Mouse (Mus musculus) hindbrain, postnatal 0 days (tissue): ENCODE measurements around the gene Chid1. TPM values are rescaled to one million over a fixed set of nuclear protein-coding genes. Genes with fewer than 3 reads are reported as not detected.

Experiments
- ATAC-seq: fragments of 200-750 bp; cut with Nextera tagmentation; 2 replicates; pipeline ENCODE4 v1.8.0; 2017; ENCODE audit warnings: mild to moderate bottlenecking, moderate TSS enrichment, moderate library complexity
- DNase-seq: peaks from one replicate; pipeline ENCODE4 v3.0.0-alpha.2; 2015; ENCODE audit warnings: low spot score
- H3K27ac ChIP-seq: fragments of 300-500 bp; sonication (generic); 2 replicates; pipeline ENCODE4 v1.5.1; 2014; ENCODE audit warnings: mild to moderate bottlenecking
- H3K27me3 ChIP-seq: fragments of 300-500 bp; sonication (generic); 2 replicates; pipeline ENCODE4 v1.6.1; 2014; ENCODE audit warnings: low read length, mixed read lengths; ENCODE audit not compliant: insufficient read depth
- H3K36me3 ChIP-seq: fragments of 300-500 bp; sonication (generic); 2 replicates; pipeline ENCODE4 v1.6.1; 2014; ENCODE audit warnings: low read length, mixed read lengths; ENCODE audit not compliant: insufficient read depth
- H3K4me1 ChIP-seq: fragments of 300-500 bp; sonication (generic); 2 replicates; pipeline ENCODE4 v1.6.1; 2014; ENCODE audit warnings: antibody characterized with exemption, low read length, mixed read lengths; ENCODE audit not compliant: insufficient read depth
- H3K4me2 ChIP-seq: fragments of 300-500 bp; sonication (generic); 2 replicates; pipeline ENCODE4 v1.6.1; 2014; ENCODE audit warnings: low read depth, mild to moderate bottlenecking, low read length, moderate library complexity, mixed read lengths
- H3K4me3 ChIP-seq: fragments of 300-500 bp; sonication (generic); 2 replicates; pipeline ENCODE4 v1.5.1; 2014; ENCODE audit warnings: low read length
- H3K9ac ChIP-seq: fragments of 300-500 bp; sonication (generic); replicated peaks from 2 replicates; pipeline ENCODE4 v1.6.1; 2014; ENCODE audit warnings: mild to moderate bottlenecking, low read length, moderate library complexity, mixed read lengths
- H3K9me3 ChIP-seq: fragments of 300-500 bp; sonication (generic); 2 replicates; pipeline ENCODE4 v1.6.1; 2016; ENCODE audit warnings: low read length, mixed read lengths
- CTCF ChIP-seq: IDR thresholded peaks from 2 replicates; pipeline ENCODE4 v1.5.1; 2016; ENCODE audit warnings: antibody characterized with exemption, control low read depth, low read depth
- WGBS: fragments of 180-500 bp; shearing (Covaris S2); extraction: QIAGEN DNeasy Blood & Tissue Kit; methylation state at CpG from one replicate; pipeline ENCODE4 v1.1.7; 2014; 5-methylcytosine and 5-hydroxymethylcytosine counted together
- polyA plus RNA-seq: library from polyadenylated mRNA; unstranded; fragments of >200 nt; fragmentation: Nextera tagmentation; extraction: Ambion mirVana; gene quantifications from 2 replicates; pipeline ENCODE4 v1.2.1, GENCODE M21; 2015
- total RNA-seq: library from RNA; depleted of rRNA; stranded (reverse); fragments of >200 nt; gene quantifications from 2 replicates; pipeline ENCODE4 v1.2.3, GENCODE M21; 2014

Chid1 gene
- total and polyA plus RNA-seq, 2 experiments from 2014 or later = 47.8 to 55.2 TPM

- Histone ChIP-seq H3K4me3 (no peak overlapping the region), H3K27ac (no peak overlapping the region), H3K9ac (no peak overlapping the region), H3K27me3 (no peaks in the 10 kb centered on the region), H3K4me2 (no peak overlapping the region), H3K9me3 (no peaks in the 10 kb centered on the region), H3K36me3 (no peaks in the 10 kb centered on the region), H3K4me1 (no peaks in the 10 kb centered on the region)
- no peak for DNase-seq
- WGBS = 100% methylated on average over 2 of the region's 2 CpGs
- ATAC-seq = no peak
- no peak for TF ChIP-seq CTCF
Measured at GRCm38 (mm10) chr7:141578943-141579342, 39.3 kb upstream of the Chid1 start.

GRCm38 (mm10) chr7:141578511-141578910 is 38.9 kb upstream of the Chid1 start:
- Histone ChIP-seq H3K36me3 (no peaks in the 10 kb centered on the region), H3K9ac (no peak overlapping the region), H3K4me3 (no peak overlapping the region), H3K27ac (no peak overlapping the region), H3K4me2 (no peak overlapping the region), H3K9me3 (no peaks in the 10 kb centered on the region), H3K27me3 (no peaks in the 10 kb centered on the region), H3K4me1 (no peaks in the 10 kb centered on the region)
- ATAC-seq (no peak), DNase-seq (no peak)
- 96% methylated on average over 1 of the region's 1 CpGs for WGBS
- no peak for TF ChIP-seq CTCF

GRCm38 (mm10) chr7:141577801-141578200 is 38.1 kb upstream of the Chid1 start:
- Histone ChIP-seq H3K4me2 (no peak overlapping the region), H3K4me1 (no peaks in the 10 kb centered on the region), H3K36me3 (no peaks in the 10 kb centered on the region), H3K27ac (no peak overlapping the region), H3K4me3 (no peak overlapping the region), H3K9me3 (no peaks in the 10 kb centered on the region), H3K9ac (no peak overlapping the region), H3K27me3 (no peaks in the 10 kb centered on the region)
- TF ChIP-seq CTCF = no peak
- no peak for ATAC-seq
- 86% methylated on average over 3 of the region's 3 CpGs for WGBS
- no peak for DNase-seq

- DNase-seq (no peak), ATAC-seq (no peak)
- 96% methylated on average over 2 of the region's 3 CpGs for WGBS
- Histone ChIP-seq H3K4me2 (no peak overlapping the region), H3K27me3 (no peaks in the 10 kb centered on the region), H3K4me3 (no peak overlapping the region), H3K9me3 (no peaks in the 10 kb centered on the region), H3K9ac (no peak overlapping the region), H3K36me3 (no peaks in the 10 kb centered on the region), H3K27ac (no peak overlapping the region), H3K4me1 (no peaks in the 10 kb centered on the region)
- no peak for TF ChIP-seq CTCF
Measured at GRCm38 (mm10) chr7:141575481-141575880, 35.8 kb upstream of the Chid1 start.

- H3K27ac ChIP-seq = no peak overlapping the region
- no peaks in the 10 kb centered on the region for H3K9me3 ChIP-seq
- WGBS = 83% methylated on average over 3 of the region's 3 CpGs
- no peaks in the 10 kb centered on the region; the same call in 1 of the 2 replicates for H3K4me1 ChIP-seq
- H3K9ac ChIP-seq = no peak overlapping the region
- ATAC-seq (no peak), DNase-seq (no peak)
- H3K4me3 ChIP-seq = no peak overlapping the region
- no peak for TF ChIP-seq CTCF
- H3K4me2 ChIP-seq = no peak overlapping the region
- no peaks in the 10 kb centered on the region for H3K27me3 ChIP-seq
- H3K36me3 ChIP-seq = no peaks in the 10 kb centered on the region
Measured at GRCm38 (mm10) chr7:141574041-141574440, 34.4 kb upstream of the Chid1 start.

- Histone ChIP-seq H3K4me3 (no peak overlapping the region), H3K9ac (no peak overlapping the region), H3K4me1 (peaks cover 5% of the 10 kb centered on the region; the same call in 1 of the 2 replicates), H3K36me3 (no peaks in the 10 kb centered on the region), H3K27me3 (no peaks in the 10 kb centered on the region), H3K9me3 (no peaks in the 10 kb centered on the region), H3K27ac (no peak overlapping the region), H3K4me2 (no peak overlapping the region)
- DNase-seq = no peak
- no peak for ATAC-seq
- no peak for TF ChIP-seq CTCF
- WGBS = 65% methylated on average over 4 of the region's 4 CpGs
Measured at GRCm38 (mm10) chr7:141570625-141571295, 31.1 kb upstream of the Chid1 start.

GRCm38 (mm10) chr7:141569916-141570315 is 30.3 kb upstream of the Chid1 start:
- no peak overlapping the region for H3K4me3 ChIP-seq
- H3K4me1 ChIP-seq = peaks cover 5% of the 10 kb centered on the region; the same call in 1 of the 2 replicates
- no peak for DNase-seq
- TF ChIP-seq CTCF = no peak
- no peak for ATAC-seq
- no peak overlapping the region for H3K27ac ChIP-seq
- H3K27me3 ChIP-seq = no peaks in the 10 kb centered on the region
- 97% methylated on average over 3 of the region's 3 CpGs for WGBS
- H3K4me2 ChIP-seq = no peak overlapping the region
- H3K9ac ChIP-seq = no peak overlapping the region
- H3K36me3 ChIP-seq = no peaks in the 10 kb centered on the region
- no peaks in the 10 kb centered on the region for H3K9me3 ChIP-seq
